Mouse (Mus musculus) heart, embryonic 15.5 days (tissue): Measurements from ENCODE around the gene Gm21679. TPM values are rescaled to one million over a fixed set of nuclear protein-coding genes. Genes with fewer than 3 reads are reported as not detected.
"Not testable (repeated sequence)": the region's sequence is repeated elsewhere in the genome, so short reads cannot be mapped to it uniquely, and the experiment has no call there.

Experiments
- ATAC-seq: fragments of 200-750 bp; cut with Nextera tagmentation; replicated peaks from 2 replicates; pipeline ENCODE4 v1.8.0; 2017; ENCODE audit warnings: low read depth, moderate TSS enrichment; ENCODE audit not compliant: insufficient number of reproducible peaks, insufficient read depth, low FRiP score
- H3K27ac ChIP-seq: fragments of 300-500 bp; sonication (generic); 2 replicates; pipeline ENCODE4 v1.5.1; 2015; ENCODE audit warnings: mild to moderate bottlenecking, inconsistent platforms
- H3K27me3 ChIP-seq: fragments of 300-500 bp; sonication (generic); 2 replicates; pipeline ENCODE4 v1.6.1; 2015; ENCODE audit warnings: inconsistent platforms
- H3K36me3 ChIP-seq: fragments of 300-500 bp; sonication (generic); 2 replicates; pipeline ENCODE4 v1.6.1; 2015; ENCODE audit warnings: mild to moderate bottlenecking, inconsistent platforms
- H3K4me1 ChIP-seq: fragments of 300-500 bp; sonication (generic); replicated peaks from 2 replicates; pipeline ENCODE4 v1.6.1; 2015; ENCODE audit warnings: inconsistent platforms
- H3K4me2 ChIP-seq: fragments of 300-500 bp; sonication (generic); 2 replicates; pipeline ENCODE4 v1.6.1; 2015; ENCODE audit warnings: inconsistent platforms, mild to moderate bottlenecking, moderate library complexity
- H3K4me3 ChIP-seq: fragments of 300-500 bp; sonication (generic); 2 replicates; pipeline ENCODE4 v1.5.1; 2015; ENCODE audit warnings: mild to moderate bottlenecking, inconsistent platforms
- H3K9ac ChIP-seq: fragments of 300-500 bp; sonication (generic); 2 replicates; pipeline ENCODE4 v1.6.1; 2015; ENCODE audit warnings: mild to moderate bottlenecking, inconsistent platforms
- H3K9me3 ChIP-seq: fragments of 300-500 bp; sonication (generic); replicated peaks from 2 replicates; pipeline ENCODE4 v1.6.1; 2016; ENCODE audit warnings: inconsistent platforms
- whole genome bisulfite sequencing: fragments of 180-500 bp; shearing (Covaris S2); methylation state at CpG from one replicate; pipeline ENCODE4 v1.1.7; 2015; ENCODE audit warnings: mixed read lengths; 5-methylcytosine and 5-hydroxymethylcytosine counted together
- polyA plus RNA-seq: library from polyadenylated mRNA; unstranded; fragments of >200 nt; fragmentation: Nextera tagmentation; extraction: Ambion mirVana; gene quantifications from 2 replicates; pipeline ENCODE4 v1.2.1, GENCODE M21; 2015

Gm21679 gene
- not detected in 2 replicates for polyA plus RNA-seq

GRCm38 (mm10) chrY:29683270-29683669 is at the start of gene Gm21679:
Gene Gm21679, minus strand, starts transcription at chrY:29683370.
- no CpG with 5 or more reads among the region's 3 CpGs for WGBS
- not testable (repeated sequence) for ATAC-seq, H3K9ac ChIP-seq, H3K4me2 ChIP-seq, H3K27ac ChIP-seq, H3K4me1 ChIP-seq, H3K36me3 ChIP-seq, H3K27me3 ChIP-seq, H3K4me3 ChIP-seq, H3K9me3 ChIP-seq
